ENCODE assay signal across 8 mouse cellular contexts in the genomic region with DNA sequence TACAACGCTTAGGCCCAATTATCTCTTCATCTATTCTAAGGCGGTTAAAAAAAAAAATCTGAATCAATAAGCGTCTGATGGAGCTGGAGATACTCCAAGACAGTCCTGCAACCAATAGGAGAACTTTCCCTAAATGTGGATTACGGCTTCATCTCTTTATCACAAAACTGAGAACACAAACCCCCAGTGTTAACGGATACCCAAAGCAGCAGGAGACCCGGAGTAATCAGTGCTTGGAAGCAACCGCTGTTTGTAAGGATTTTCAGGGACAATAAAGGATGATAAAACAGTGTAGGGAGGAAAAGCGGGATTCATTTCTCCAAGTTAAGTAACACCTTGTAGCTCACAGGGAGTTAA. TPM values are rescaled to one million over a fixed set of nuclear protein-coding genes. Genes with fewer than 3 reads are reported as not detected.
DNase-seq lines count a peak whose midpoint lies in the region; ATAC-seq and TF ChIP-seq lines count a peak whose summit lies in the region.

No protein-coding gene starts in this region.

- no peaks in the 10 kb centered on the region for H3K9me3 ChIP-seq in kidney, postnatal 0 days (replicated peaks; ENCODE audit: low read length)
- no peaks in the 10 kb centered on the region for H3K9me3 ChIP-seq in forebrain, embryonic 15.5 days
- no peaks in the 10 kb centered on the region for H3K9me3 ChIP-seq in liver, postnatal 0 days (ENCODE audit: low read length)

- ATAC-seq in kidney, postnatal 0 days (replicated peaks; ENCODE audit: low FRiP score, low read depth) = no peak
- ATAC-seq in forebrain, embryonic 15.5 days (replicated peaks) = peak; percentile 4; the same call in 1 of the 2 replicates
- no peak for ATAC-seq in liver, postnatal 0 days
- ATAC-seq in megakaryocyte-erythroid progenitor cell, adult 5-6 weeks (replicated peaks; ENCODE audit: low FRiP score, low TSS enrichment, poor library complexity, severe bottlenecking) = no peak
- ATAC-seq in monocyte, adult 5-6 weeks (replicated peaks; ENCODE audit: insufficient number of reproducible peaks, low FRiP score, low TSS enrichment, poor library complexity, severe bottlenecking) = no peak

- no peak for TF ChIP-seq EP300 in liver, postnatal 0 days (IDR thresholded peaks at IDR 0.05; ENCODE audit: low read depth)

- no peaks in the 10 kb centered on the region for H3K36me3 ChIP-seq in kidney, postnatal 0 days (ENCODE audit: insufficient read depth, low read length)
- no peaks in the 10 kb centered on the region for H3K36me3 ChIP-seq in forebrain, embryonic 15.5 days
- H3K36me3 ChIP-seq in liver, postnatal 0 days (replicated peaks; ENCODE audit: insufficient read depth, low read length) = no peaks in the 10 kb centered on the region

- H3K4me2 ChIP-seq in kidney, postnatal 0 days (ENCODE audit: low read length) = peak overlapping the region; percentile 71
- peak overlapping the region; percentile 85 for H3K4me2 ChIP-seq in forebrain, embryonic 15.5 days (replicated peaks)
- H3K4me2 ChIP-seq in liver, postnatal 0 days (ENCODE audit: low read depth, low read length) = peak overlapping the region; percentile 95

- H3K4me1 ChIP-seq in kidney, postnatal 0 days (replicated peaks; ENCODE audit: insufficient read depth, low read length) = peaks cover 12% of the 10 kb centered on the region
- H3K4me1 ChIP-seq in forebrain, embryonic 15.5 days = peaks cover 44% of the 10 kb centered on the region
- H3K4me1 ChIP-seq in liver, postnatal 0 days (ENCODE audit: insufficient read depth) = peaks cover 15% of the 10 kb centered on the region

- 3% methylated on average over 8 of the region's 8 CpGs for WGBS in kidney, postnatal 0 days
- WGBS in forebrain, embryonic 15.5 days = under 1% methylated on average over 8 of the region's 8 CpGs
- WGBS in liver, postnatal 0 days (ENCODE audit: insufficient replicate concordance) = 16% methylated on average over 8 of the region's 8 CpGs

- H3K27ac ChIP-seq in kidney, postnatal 0 days = peak overlapping the region; percentile 96
- H3K27ac ChIP-seq in forebrain, embryonic 15.5 days (replicated peaks) = peak overlapping the region; percentile 97
- H3K27ac ChIP-seq in liver, postnatal 0 days (ENCODE audit: low read depth) = peak overlapping the region; percentile 53

- DNase-seq in kidney, postnatal 0 days (ENCODE audit: low spot score) = no peak
- DNase-seq in kidney, postnatal 36 days = no peak
- peak; percentile 68 for DNase-seq in NIH3T3 (ENCODE audit: low read depth)
- no peak for DNase-seq in liver, postnatal 0 days
- DNase-seq in adrenal gland, postnatal 10 days = no peak

- H3K4me3 ChIP-seq in kidney, postnatal 0 days (replicated peaks; ENCODE audit: low read depth, low read length) = peak overlapping the region; percentile 94
- peak overlapping the region; percentile 93 for H3K4me3 ChIP-seq in forebrain, embryonic 15.5 days
- peak overlapping the region; percentile 66 for H3K4me3 ChIP-seq in liver, postnatal 0 days (ENCODE audit: low read depth, low read length)

- no peak for TF ChIP-seq CTCF in kidney, postnatal 0 days (IDR thresholded peaks at IDR 0.05; ENCODE audit: low read depth)
- no peak for TF ChIP-seq CTCF in liver, postnatal 0 days (IDR thresholded peaks at IDR 0.05; ENCODE audit: low read depth)

- H3K27me3 ChIP-seq in kidney, postnatal 0 days (ENCODE audit: insufficient read depth, low read length) = no peaks in the 10 kb centered on the region
- H3K27me3 ChIP-seq in forebrain, embryonic 15.5 days = no peaks in the 10 kb centered on the region
- peaks cover 20% of the 10 kb centered on the region; the same call in 1 of the 2 replicates for H3K27me3 ChIP-seq in liver, postnatal 0 days (ENCODE audit: insufficient read depth, low read length)

- H3K9ac ChIP-seq in kidney, postnatal 0 days (ENCODE audit: low read depth, low read length) = peak overlapping the region; percentile 96
- H3K9ac ChIP-seq in forebrain, embryonic 15.5 days (replicated peaks) = peak overlapping the region; percentile 97
- H3K9ac ChIP-seq in liver, postnatal 0 days (replicated peaks) = peak overlapping the region; percentile 75

RNA-seq across cellular contexts. Expression of gene Zc3h12c, which starts 0.9 kb away (rescaled TPM):
- polyA plus RNA-seq in kidney, postnatal 0 days (2015; fragmentation: Nextera tagmentation; extraction: Ambion mirVana) = 3.8 and 4.3 TPM in 2 replicates
- polyA plus RNA-seq in forebrain, embryonic 15.5 days (2015; fragmentation: Nextera tagmentation; extraction: Ambion mirVana) = 7.2 TPM in 2 replicates
- polyA plus RNA-seq in liver, postnatal 0 days (2015; fragmentation: Nextera tagmentation; extraction: Ambion mirVana) = 0.72 and 0.75 TPM in 2 replicates
- total RNA-seq in megakaryocyte-erythroid progenitor cell, adult 5-6 weeks (2014; fragmentation: Nextera tagmentation) = 1.5 and 2.6 TPM in 2 replicates
- 2.2 and 3.5 TPM in 2 replicates for total RNA-seq in megakaryocyte-erythroid progenitor cell, adult 5-6 weeks (2017)
- 10 to 100 TPM; 13.9 to 18.4 TPM for total RNA-seq in adrenal gland, postnatal 10 days (2021)
- total RNA-seq in monocyte, adult 5-6 weeks (2017) = 3.9 to 5.5 TPM (median 4.3 TPM) in 3 replicates
